Mouse (Mus musculus) G1E (cell line): ENCODE measurements around the gene Ap4s1.

Experiments
- CTCF ChIP-seq: IDR thresholded peaks from 2 replicates; pipeline ENCODE4 v1.5.1; 2012; ENCODE audit warnings: low read depth, low read length, inconsistent platforms, mixed read lengths
- GATA1 ChIP-seq: IDR thresholded peaks from 2 replicates; pipeline ENCODE4 v1.6.1; 2012; ENCODE audit warnings: borderline replicate concordance, low read length, inconsistent platforms, mixed read lengths

GRCm38 (mm10) chr12:51678844-51679243, 12.0 kb upstream of the Ap4s1 start:
- TF ChIP-seq CTCF = no peak
- TF ChIP-seq GATA1 = no peak
